Mouse (Mus musculus) midbrain, embryonic 11.5 days (tissue): ENCODE data around the gene Mtrex. TPM values are rescaled to one million over a fixed set of nuclear protein-coding genes. Genes with fewer than 3 reads are reported as not detected.

Source experiments
- ATAC-seq: fragments of 200-750 bp; cut with Nextera tagmentation; 2 replicates; pipeline ENCODE4 v1.8.0; 2017; ENCODE audit warnings: moderate TSS enrichment, moderate library complexity; ENCODE audit not compliant: low FRiP score
- DNase-seq: peaks from one replicate; pipeline ENCODE4 v3.0.0; 2015; ENCODE audit warnings: low spot score; ENCODE audit errors: missing footprints
- H3K27ac ChIP-seq: fragments of 300-500 bp; sonication (generic); 2 replicates; pipeline ENCODE4 v1.5.1; 2014; ENCODE audit warnings: low read depth, low read length
- H3K27me3 ChIP-seq: fragments of 300-500 bp; sonication (generic); 2 replicates; pipeline ENCODE4 v1.6.1; 2014; ENCODE audit warnings: mild to moderate bottlenecking, low read length, moderate library complexity, mixed read lengths; ENCODE audit not compliant: control insufficient read depth, insufficient read depth
- H3K36me3 ChIP-seq: fragments of 300-500 bp; sonication (generic); 2 replicates; pipeline ENCODE4 v1.6.1; 2014; ENCODE audit warnings: mild to moderate bottlenecking, low read length, moderate library complexity, mixed read lengths; ENCODE audit not compliant: control insufficient read depth, insufficient read depth
- H3K4me1 ChIP-seq: fragments of 300-500 bp; sonication (generic); 2 replicates; pipeline ENCODE4 v1.6.1; 2014; ENCODE audit warnings: low read length; ENCODE audit not compliant: control insufficient read depth, insufficient read depth
- H3K4me2 ChIP-seq: fragments of 300-500 bp; sonication (generic); 2 replicates; pipeline ENCODE4 v1.6.1; 2014; ENCODE audit warnings: mild to moderate bottlenecking, moderate library complexity
- H3K4me3 ChIP-seq: fragments of 300-500 bp; sonication (generic); 2 replicates; pipeline ENCODE4 v1.5.1; 2014; ENCODE audit warnings: low read depth, low read length
- H3K9ac ChIP-seq: fragments of 300-500 bp; sonication (generic); 2 replicates; pipeline ENCODE4 v1.6.1; 2014; ENCODE audit warnings: low read length
- H3K9me3 ChIP-seq: fragments of 300-500 bp; sonication (generic); 2 replicates; pipeline ENCODE4 v1.6.1; 2016; ENCODE audit warnings: low read length; ENCODE audit not compliant: control insufficient read depth
- WGBS: fragments of 180-500 bp; shearing (Covaris S2); extraction: QIAGEN DNeasy Blood & Tissue Kit; methylation state at CpG from one replicate; pipeline ENCODE4 v1.1.7; 2014; 5-methylcytosine and 5-hydroxymethylcytosine counted together
- polyA plus RNA-seq: library from polyadenylated mRNA; unstranded; fragments of >200 nt; fragmentation: Nextera tagmentation; extraction: Ambion mirVana; gene quantifications from 2 replicates; pipeline ENCODE4 v1.2.1, GENCODE M21; 2014

The Mtrex gene
- polyA plus RNA-seq, 1 experiment from 2014 or later = 104 TPM

DNA sequence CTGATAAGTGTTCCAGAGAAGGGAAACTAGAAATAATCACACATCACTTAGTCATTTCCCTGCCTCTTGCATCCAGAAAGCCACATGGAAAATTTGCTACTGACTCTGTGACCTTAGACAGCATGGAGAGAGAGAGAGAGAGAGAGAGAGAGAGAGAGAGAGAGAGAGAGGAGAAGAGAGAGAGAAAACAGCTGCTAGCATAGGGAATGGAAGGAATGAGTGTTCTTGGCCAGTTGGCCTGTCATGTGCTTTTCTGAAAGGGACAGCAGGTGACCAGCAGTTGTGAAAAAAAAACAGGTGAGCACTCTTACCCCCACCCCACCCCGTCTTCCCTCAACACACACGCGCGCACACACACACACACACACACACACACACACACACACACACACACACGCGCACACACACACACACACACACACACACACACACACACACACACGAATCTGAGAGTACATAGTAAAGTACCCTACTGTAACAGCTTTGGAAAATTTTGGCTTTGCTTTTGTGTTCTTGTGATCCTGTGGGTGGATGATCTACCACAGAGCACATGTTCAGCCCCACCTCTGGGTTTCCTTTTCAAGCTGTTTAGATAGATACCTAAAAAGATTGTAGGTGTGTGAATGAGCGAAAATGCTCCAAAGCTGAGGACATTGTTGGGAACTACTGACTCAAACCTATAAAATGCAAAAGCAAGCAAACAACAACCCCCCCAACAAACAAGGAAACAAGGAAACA is 103.1 kb downstream of the Mtrex start:
- H3K9me3 ChIP-seq = no peaks in the 10 kb centered on the region
- no peak overlapping the region for H3K4me2 ChIP-seq
- no peak overlapping the region for H3K4me3 ChIP-seq
- no peaks in the 10 kb centered on the region for H3K36me3 ChIP-seq
- DNase-seq (no peak), ATAC-seq (no peak)
- no peaks in the 10 kb centered on the region for H3K27me3 ChIP-seq
- H3K4me1 ChIP-seq = no peaks in the 10 kb centered on the region
- no peak overlapping the region for H3K9ac ChIP-seq
- WGBS = 80% methylated on average over 8 of the region's 8 CpGs
- H3K27ac ChIP-seq = no peak overlapping the region

GRCm38 (mm10) chr13:112823236-112823910 is 103.8 kb downstream of the Mtrex start:
- no peaks in the 10 kb centered on the region for H3K9me3 ChIP-seq
- no peaks in the 10 kb centered on the region for H3K36me3 ChIP-seq
- no peak overlapping the region for H3K4me2 ChIP-seq
- no peak overlapping the region for H3K4me3 ChIP-seq
- no peak overlapping the region for H3K9ac ChIP-seq
- 93% methylated on average over 6 of the region's 6 CpGs for whole genome bisulfite sequencing
- no peaks in the 10 kb centered on the region for H3K4me1 ChIP-seq
- no peak for ATAC-seq
- no peak for DNase-seq
- H3K27me3 ChIP-seq = no peaks in the 10 kb centered on the region
- no peak overlapping the region for H3K27ac ChIP-seq

DNA sequence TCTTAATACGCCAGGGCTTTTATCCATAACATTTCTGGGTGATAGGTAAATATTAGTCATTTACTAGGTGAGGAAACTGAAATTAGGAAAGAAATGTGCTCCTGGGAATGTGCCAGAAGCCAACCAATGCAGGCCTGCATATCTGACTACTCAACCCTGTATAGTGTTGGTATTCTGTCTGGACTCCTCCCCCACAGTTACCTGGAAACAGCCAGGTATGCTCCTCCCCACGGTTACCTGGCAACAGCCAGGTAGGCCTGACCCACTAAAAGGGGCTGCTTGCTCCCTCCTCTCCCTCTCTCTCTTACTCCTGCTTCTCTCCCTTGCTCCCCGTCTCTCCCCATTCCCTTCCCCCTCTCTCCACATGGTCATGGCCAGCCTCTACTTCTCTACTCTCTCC is 104.8 kb downstream of the Mtrex start:
- Histone ChIP-seq H3K4me3 (no peak overlapping the region), H3K9ac (no peak overlapping the region), H3K27me3 (no peaks in the 10 kb centered on the region), H3K9me3 (no peaks in the 10 kb centered on the region), H3K36me3 (no peaks in the 10 kb centered on the region), H3K4me2 (no peak overlapping the region), H3K27ac (no peak overlapping the region), H3K4me1 (no peaks in the 10 kb centered on the region)
- 74% methylated on average over 3 of the region's 3 CpGs for WGBS
- no peak for DNase-seq
- no peak for ATAC-seq

DNA sequence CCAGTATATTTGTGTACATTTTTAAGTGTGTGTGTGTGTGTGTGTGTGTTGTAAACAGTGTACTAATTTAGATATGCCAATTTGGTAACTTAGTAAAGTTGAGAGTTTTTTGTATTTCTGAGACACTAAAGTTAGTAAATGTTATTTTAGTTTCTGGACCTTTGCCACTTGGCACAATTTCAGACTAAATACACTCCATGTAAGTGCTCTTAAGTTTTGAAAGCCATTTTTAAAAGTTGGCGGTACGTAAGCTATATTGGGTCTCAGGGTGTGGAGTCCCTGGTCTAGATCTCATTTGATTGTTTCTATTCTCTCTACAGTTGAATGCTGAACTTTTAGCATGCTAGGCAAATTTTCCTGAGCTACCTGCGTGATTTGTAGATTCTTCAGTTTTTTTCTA is 109.1 kb downstream of the Mtrex start:
- 96% methylated on average over 3 of the region's 3 CpGs for WGBS
- Histone ChIP-seq H3K4me3 (no peak overlapping the region), H3K27ac (no peak overlapping the region), H3K4me1 (no peaks in the 10 kb centered on the region), H3K9ac (no peak overlapping the region), H3K9me3 (no peaks in the 10 kb centered on the region), H3K36me3 (no peaks in the 10 kb centered on the region), H3K4me2 (no peak overlapping the region), H3K27me3 (no peaks in the 10 kb centered on the region)
- ATAC-seq (no peak), DNase-seq (no peak)

Other genes with a start within 250 kb of the Mtrex start
- gene Plpp1, start 126.6 kb downstream of the Mtrex start, polyA plus RNA-seq = 19.1 and 20.1 TPM in 2 replicates
- gene Dhx29, start 56 bp upstream of the Mtrex start, polyA plus RNA-seq = 32.1 and 36.8 TPM in 2 replicates
- 0.39 and 0.68 TPM in 2 replicates for gene Ccno, start 60.4 kb upstream of the Mtrex start, polyA plus RNA-seq
- 0.12 TPM in 2 replicates for gene Mcidas, start 66.4 kb upstream of the Mtrex start, polyA plus RNA-seq
- gene Cdc20b, start 107.7 kb upstream of the Mtrex start, polyA plus RNA-seq = not detected in 2 replicates
- 117 and 123 TPM in 2 replicates for gene Gpx8, start 119.0 kb upstream of the Mtrex start, polyA plus RNA-seq
- gene Gzma, start 173.6 kb upstream of the Mtrex start, polyA plus RNA-seq = not detected in 2 replicates